Mouse (Mus musculus) spleen, postnatal 14 days (tissue): Measurements from ENCODE around the gene Vsx1.

ENCODE experiments used
- DNase-seq, 2 experiments: peaks; one replicate each; pipeline ENCODE4 v3.0.0; 2021 to 2022; ENCODE audit warnings: low spot score in 2 of 2

Vsx1 gene

DNA sequence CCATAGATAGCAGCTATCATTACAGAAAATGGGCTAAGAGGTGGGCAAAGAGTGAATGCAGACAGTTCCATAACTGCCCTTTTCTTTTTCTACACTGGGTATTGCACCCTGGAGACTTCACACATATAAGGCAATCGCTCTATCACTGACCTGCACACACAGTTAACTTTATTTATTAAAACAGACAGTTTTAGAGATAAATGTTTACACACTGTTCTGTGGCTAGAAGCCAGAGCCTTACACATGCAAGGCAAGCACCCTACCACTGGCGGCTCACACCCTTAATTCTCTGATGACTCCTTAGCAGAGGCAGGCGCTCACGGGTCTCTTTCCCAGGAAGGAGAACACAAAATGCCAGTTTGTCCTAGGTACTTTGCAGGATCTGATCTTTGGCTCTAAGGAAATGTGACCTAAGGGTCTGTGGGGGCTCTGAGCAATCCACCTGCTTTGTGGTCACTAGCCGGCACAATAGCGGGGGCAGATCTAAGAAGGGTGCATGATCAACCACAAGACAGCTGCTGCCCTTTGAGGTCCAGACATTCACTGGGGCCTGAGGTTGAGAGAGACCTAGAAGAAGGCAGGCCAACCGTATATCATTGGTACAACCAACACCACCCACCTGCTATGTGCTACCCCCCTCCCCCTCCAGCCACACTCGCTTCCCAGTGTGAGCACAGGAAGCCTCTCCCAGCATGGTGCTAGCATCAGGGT is 42.6 kb downstream of the Vsx1 start:
- DNase-seq, result no peak

DNA sequence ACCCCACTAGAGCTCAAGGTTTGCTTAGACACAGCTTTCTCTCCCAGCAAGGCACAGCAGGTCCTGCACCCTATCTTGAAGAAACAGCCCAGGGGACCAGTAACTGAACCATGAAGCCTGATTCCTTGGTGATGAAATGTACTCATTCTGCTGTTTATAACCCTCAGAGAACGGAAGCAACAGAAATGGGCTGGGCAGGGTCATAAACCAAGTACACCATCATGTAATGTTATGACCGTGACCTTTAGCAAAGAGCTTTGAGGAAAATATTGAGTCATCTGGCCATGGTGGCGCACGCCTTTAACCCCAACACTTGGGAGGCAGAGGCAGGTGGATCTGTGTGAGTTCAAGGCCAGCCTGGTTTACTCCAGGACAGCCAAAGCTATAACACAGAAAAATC is 43.9 kb downstream of the Vsx1 start:
- no peak for DNase-seq

DNA sequence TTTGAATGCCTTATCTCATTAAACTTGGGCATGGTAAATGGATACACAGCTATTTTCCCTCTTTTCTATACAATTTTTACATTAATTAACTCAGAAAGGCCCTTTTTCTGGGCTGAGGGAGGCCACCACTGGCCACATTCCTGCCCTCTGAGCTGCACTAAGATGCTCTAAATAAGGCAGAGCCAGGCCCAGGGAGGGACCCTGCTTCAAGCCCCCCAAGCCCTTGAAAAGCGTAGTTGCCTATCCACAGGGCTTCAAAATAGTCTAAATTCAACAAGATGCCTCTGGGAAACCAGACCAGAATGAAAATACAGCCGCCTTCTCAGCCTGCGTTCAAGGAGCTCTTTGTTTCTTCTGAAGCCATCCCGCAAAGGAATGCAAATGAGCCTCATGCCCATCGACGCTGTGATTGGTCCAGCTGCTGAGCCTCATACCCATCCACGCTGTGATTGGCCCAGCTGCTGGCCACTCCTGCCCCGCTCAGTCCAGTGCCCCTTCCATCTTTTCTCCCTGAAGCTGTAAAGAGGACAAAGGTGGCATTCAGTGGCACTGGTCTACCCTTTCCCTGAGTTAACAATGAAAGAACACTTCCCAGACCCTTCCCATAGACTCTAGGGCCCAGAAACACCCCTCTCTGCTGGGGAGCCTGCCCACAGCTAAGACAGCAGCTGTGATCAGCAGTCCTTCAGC is 45.3 kb downstream of the Vsx1 start:
- DNase-seq, result no peak

DNA sequence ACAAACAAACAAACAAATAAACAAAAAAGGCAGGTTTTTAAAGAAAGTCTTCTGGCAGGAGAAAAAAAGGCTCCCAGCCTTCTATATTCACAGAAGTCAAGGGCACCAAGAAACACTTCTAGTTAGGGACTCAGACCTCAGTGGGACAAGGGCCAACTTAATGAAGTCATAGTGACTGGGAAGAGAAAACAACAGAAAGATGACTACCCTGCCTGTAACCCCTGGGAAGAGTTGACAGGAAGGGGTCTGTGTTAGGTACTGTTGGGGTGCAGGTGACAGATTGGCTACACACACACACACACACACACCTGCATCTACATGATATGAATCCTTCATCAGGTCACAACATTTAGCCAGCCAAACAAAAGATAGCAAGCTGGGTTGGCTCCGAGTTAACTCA is 46.0 kb downstream of the Vsx1 start:
- DNase-seq, result no peak

DNA sequence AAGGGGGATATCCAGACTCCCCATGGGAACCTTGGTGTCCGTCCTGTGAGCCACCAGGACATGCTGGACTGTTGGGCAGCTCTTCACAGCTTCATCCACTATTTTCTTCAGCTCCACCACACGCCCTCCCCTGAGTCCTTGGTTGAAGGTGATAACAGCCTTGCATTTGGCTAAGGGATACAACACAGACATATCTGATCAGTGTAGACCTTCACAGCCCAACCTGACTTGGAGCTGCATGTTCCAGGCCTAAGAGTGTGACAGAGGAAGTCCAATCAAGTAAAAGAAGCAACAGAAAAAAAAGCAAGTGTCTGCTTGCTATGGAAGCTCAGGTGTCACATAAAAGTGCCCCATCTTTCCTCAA is 50.8 kb downstream of the Vsx1 start:
- no peak for DNase-seq

GRCm38 (mm10) chr2:150637702-150638369 is 51.3 kb downstream of the Vsx1 start:
- no peak for DNase-seq

GRCm38 (mm10) chr2:150635877-150636446 is 53.2 kb downstream of the Vsx1 start:
- DNase-seq, result no peak
